Mouse (Mus musculus) left cerebral cortex, postnatal 10 days (tissue): ENCODE data around the gene Amigo1. TPM values are rescaled to one million over a fixed set of nuclear protein-coding genes. Genes with fewer than 3 reads are reported as not detected.
A peak's percentile ranks its signal among the peaks of the same experiment; 100 is the strongest.
"Not testable (repeated sequence)": the region's sequence is repeated elsewhere in the genome, so short reads cannot be mapped to it uniquely, and the experiment has no call there.

Experiments
- DNase-seq, 2 experiments: peaks; one replicate each; pipeline ENCODE4 v3.0.0; 2021 to 2022; ENCODE audit warnings: low spot score in 2 of 2, mixed read lengths in 1 of 2; ENCODE audit errors: extremely low spot score in 1 of 2
- intact Hi-C: fragments of 180-260 bp; cut with DNase I; formaldehyde crosslinking; loops from one replicate; pipeline ENCODE4 v1.15.1; 2025
- total RNA-seq, 2 experiments: library from RNA; stranded (reverse); gene quantifications; 2 replicates each; pipeline ENCODE4 v1.2.3; 2021

Amigo1 gene
- total RNA-seq, 2 experiments from 2014 or later: 36.4 to 38.5 TPM

DNA sequence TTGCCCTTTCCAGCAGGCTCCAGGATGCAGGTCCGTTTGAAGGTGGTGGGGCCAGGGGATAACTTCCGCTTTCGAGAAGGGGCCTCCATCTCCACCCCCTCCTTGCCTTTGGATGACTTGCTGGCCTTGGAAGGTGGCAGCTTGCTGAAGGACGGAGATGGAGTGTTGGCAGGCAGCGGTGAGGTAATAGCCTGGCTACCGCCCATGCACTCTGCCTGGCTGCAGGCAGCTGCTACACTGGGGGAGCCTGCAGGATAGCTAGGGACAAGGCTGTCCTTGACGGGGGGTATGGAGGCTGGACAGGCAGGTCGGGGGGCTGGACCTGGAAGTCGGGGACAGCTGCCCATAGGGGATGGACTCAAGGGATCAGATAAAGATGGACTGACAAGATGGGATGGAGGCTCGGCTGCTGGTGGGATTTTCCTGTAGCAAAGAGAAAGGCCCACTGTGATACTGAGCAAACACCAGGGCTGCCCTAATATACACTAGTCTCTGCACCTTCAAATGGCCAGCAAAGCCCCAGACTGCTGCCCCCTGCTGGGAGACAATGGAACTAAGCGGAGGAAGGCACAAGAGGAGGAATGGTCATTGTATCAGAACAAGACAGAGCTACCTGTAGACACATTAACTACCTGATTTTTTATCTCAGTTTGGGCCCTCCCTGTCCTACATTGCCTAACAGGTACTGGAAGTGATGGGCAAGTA is 17.6 kb downstream of the Amigo1 start:
- DNase-seq: peak; percentile 66 to 79
- intact Hi-C loops: loop anchor here (5.0 kb wide), 1 partner anchor 41 kb away; no protein-coding TSS in a partner anchor

GRCm38 (mm10) chr3:108204470-108204869 is 18.3 kb downstream of the Amigo1 start:
- intact Hi-C loops: loop anchor here (5.0 kb wide), 1 partner anchor 42 kb away; no protein-coding TSS in a partner anchor
- DNase-seq: peak in 1 of 2 experiments; percentile 27

- DNase-seq: no peak
- intact Hi-C loops: no loop called here
Observed at GRCm38 (mm10) chr3:108205601-108206000, 19.5 kb downstream of the Amigo1 start.

DNA sequence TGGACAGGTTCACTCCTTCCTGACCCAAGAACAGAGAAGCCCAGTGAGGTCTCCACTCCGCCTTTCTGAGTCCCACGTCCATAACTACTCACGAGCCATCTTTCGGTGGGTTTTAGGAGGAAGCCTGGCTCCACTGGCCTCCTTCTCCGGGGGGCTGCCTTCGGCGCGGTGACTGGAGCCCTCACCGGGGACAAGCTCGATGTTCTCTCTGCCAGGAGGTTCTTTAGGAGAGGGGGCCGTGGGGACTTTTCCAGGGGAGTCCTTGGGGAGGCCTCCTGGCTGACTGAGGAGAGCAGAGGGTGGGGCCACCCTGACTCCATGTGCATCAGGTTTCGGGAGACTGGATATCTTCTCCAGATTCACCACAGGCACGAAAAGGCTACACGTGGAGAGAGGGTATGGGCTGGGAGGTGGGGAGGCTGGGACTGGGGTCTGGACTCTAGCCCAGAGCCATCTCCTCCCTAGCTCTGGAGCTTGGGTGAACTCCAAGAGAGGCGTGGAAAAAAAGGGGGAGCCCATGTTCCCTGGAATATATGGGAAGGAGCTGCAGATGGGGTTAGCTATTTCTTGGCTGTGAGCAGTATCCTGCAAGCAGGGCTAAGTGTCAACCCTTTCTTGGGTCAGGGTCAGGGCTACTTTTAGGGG is 20.7 kb downstream of the Amigo1 start:
- DNase-seq: peak in 1 of 2 experiments; percentile 40
- intact Hi-C loops: no loop called here

GRCm38 (mm10) chr3:108209001-108209400 is 22.9 kb downstream of the Amigo1 start:
- intact Hi-C loops: no loop called here

DNA sequence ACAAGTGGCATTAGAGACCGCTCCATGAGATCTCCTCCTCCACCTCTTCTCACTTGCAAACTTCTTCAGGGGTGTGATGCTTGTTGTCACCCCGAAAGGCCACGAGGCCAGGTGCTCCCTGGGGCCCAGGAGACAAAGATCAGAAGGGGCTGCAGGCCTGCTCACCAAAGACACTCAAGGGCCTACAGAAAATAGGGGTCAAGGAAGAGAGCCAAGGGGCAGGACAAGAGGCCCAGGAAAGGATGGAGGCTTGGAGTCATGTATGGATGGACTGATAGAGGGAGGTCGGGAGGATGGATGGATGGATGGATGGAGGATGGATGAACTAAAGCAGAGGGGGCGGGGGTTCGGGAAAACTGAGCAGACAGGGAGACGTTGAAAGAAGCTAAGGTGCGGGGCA is 23.4 kb downstream of the Amigo1 start:
- intact Hi-C loops: no loop called here
- DNase-seq: no peak

More at GRCm38 (mm10) chr3:108209001-108209400, 22.9 kb downstream of the Amigo1 start:
- DNase-seq: no peak

- intact Hi-C loops: loop anchor here (5.0 kb wide), 1 partner anchor 47 kb away; the partner anchor contains the start of gene Psma5
- peak; percentile 94 to 97 for DNase-seq
Observed at GRCm38 (mm10) chr3:108209946-108210770, 24.0 kb downstream of the Amigo1 start.

- intact Hi-C loops: loop anchor here (5.0 kb wide), 1 partner anchor 47 kb away; the partner anchor contains the start of gene Psma5
- peak in 1 of 2 experiments; percentile 73 for DNase-seq
Observed at GRCm38 (mm10) chr3:108210771-108211139, 24.6 kb downstream of the Amigo1 start, which contains the start of gene Atxn7l2. Gene Atxn7l2 (minus strand): TSS chr3:108210934.

- peak in 1 of 2 experiments; percentile 24 for DNase-seq
- intact Hi-C loops: loop anchor here (5.0 kb wide), 1 partner anchor 45 kb away; the partner anchor contains the start of gene Psma5
Observed at GRCm38 (mm10) chr3:108211845-108212244, 25.7 kb downstream of the Amigo1 start.

GRCm38 (mm10) chr3:108212406-108212805 is 26.3 kb downstream of the Amigo1 start:
- DNase-seq: peak in 1 of 2 experiments; percentile 30
- intact Hi-C loops: loop anchor here (5.0 kb wide), 1 partner anchor 45 kb away; the partner anchor contains the start of gene Psma5

DNA sequence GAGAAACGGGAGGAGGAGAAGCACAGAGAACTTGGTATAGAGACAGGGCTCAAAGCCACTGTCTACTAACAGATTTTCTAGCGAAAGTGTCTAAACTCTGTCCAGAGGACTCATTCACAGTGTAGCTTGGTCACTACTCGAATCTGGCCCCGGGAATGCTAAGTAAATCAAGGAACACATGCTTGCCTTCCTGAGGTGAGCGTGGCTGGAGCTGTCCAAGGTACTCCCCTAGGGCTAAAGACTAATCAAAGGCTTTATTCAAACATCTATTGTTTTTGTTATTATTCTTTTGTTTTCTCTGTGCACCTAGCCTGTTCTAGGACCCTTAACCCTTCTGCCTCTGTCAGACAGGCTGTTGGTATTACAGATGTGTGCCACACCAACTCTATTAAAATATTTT is 28.6 kb downstream of the Amigo1 start:
- intact Hi-C loops: loop anchor here (5.0 kb wide), 1 partner anchor 43 kb away; the partner anchor contains the start of gene Psma5
- DNase-seq: no peak

DNA sequence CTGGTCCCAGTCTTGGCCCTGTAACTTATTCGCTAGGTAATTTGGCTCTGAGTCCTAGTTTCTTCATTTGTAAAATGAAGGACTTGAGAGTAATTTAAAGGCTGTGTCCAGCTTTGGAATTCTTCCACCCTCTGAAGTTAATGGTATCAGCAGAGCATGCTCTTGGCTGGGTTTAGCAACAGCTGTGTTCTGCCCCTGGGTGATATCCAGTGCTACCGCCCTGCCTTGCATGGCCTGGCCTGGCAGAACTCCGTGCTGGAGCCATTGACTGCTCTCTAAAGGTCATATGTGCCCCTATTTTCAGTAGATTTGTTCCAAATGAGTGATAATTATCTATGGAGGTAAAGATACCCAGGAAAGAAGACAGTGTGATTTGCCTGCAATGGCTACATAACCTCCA is 34.5 kb downstream of the Amigo1 start:
- DNase-seq: no peak
- intact Hi-C loops: no loop called here

- no peak for DNase-seq
- intact Hi-C loops: no loop called here
Observed at GRCm38 (mm10) chr3:108225711-108226557, 39.8 kb downstream of the Amigo1 start.

DNA sequence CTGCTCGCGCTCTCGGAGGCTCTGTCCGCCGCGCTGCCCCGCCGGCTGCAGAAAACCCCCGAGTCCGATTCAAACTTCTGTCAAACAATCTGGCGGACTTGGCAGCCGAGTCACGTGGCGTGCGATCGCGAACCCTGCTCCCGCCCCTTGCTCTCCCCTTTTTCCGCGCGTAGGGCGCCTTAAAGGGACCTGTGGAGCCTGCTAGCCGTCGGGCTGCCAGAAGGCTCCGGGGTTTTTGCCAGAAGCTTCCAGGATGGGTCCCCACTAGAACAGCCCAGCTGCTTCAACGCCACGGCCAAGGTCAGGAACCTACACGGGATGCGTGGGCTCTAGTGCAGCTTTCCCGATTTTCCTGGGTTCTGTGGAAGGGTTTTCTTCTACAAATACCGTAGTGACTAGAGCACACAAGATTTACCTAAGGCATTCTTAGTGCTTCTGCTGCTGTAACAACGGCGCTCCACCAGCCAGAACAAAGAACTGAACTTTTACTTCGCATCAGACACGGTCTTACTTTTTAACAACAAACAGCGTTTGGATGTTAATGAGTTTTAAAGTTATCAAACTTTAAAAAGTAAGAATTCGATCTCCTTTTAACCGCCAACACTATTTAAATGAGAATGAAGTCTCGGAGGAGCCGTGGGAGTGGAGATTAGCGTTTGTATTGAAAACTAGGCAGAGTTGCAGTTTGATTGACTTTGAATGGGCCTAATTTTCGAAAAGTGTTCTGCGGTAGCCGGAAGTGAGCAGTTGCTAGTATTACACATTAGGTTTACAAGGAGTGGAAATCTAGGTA is 40.6 kb downstream of the Amigo1 start, which contains the start of gene Sypl2:
TSS of gene Sypl2 (minus strand) at position 91 of the 793 bp plus-strand sequence.
- DNase-seq: peak in 1 of 2 experiments; percentile 53
- intact Hi-C loops: no loop called here

GRCm38 (mm10) chr3:108227521-108227920 is 41.4 kb downstream of the Amigo1 start:
- DNase-seq: no peak
- intact Hi-C loops: no loop called here

GRCm38 (mm10) chr3:108231646-108232045 is 45.5 kb downstream of the Amigo1 start:
- intact Hi-C loops: no loop called here
- no peak for DNase-seq

GRCm38 (mm10) chr3:108237474-108238102 is 51.5 kb downstream of the Amigo1 start:
- intact Hi-C loops, DNase-seq: not testable (repeated sequence)
